ENCODE assay signal across 7 mouse cellular contexts in genomic region chr8:57516685-57517084, GRCm38 (mm10). TPM values are rescaled to one million over a fixed set of nuclear protein-coding genes. Genes with fewer than 3 reads are reported as not detected.
DNase-seq lines count a peak whose midpoint lies in the region; ATAC-seq and TF ChIP-seq lines count a peak whose summit lies in the region.
"Not testable (repeated sequence)": the region's sequence is repeated elsewhere in the genome, so short reads cannot be mapped to it uniquely, and the experiment has no call there.

No protein-coding gene starts in this region.

- 94% methylated on average over 4 of the region's 5 CpGs for WGBS in intestine, embryonic 14.5 days
- WGBS in liver, postnatal 0 days (ENCODE audit: insufficient replicate concordance): 93% methylated on average over 4 of the region's 5 CpGs
- 88% methylated on average over 5 of the region's 5 CpGs for WGBS in lung, embryonic 14.5 days

- TF ChIP-seq CTCF in CH12.LX (conservative IDR thresholded peaks at IDR 0.05 in 1 of 2, IDR thresholded peaks at IDR 0.05 in 1 of 2; ENCODE audit: low read depth in 2 of 2, low read length in 2 of 2); MEL (IDR thresholded peaks at IDR 0.05 in 2 of 3, conservative IDR thresholded peaks at IDR 0.05 in 1 of 3; ENCODE audit: control insufficient read depth in 1 of 3, insufficient read depth in 1 of 3, low read depth in 2 of 3, low read length in 3 of 3, poor library complexity in 1 of 3, severe bottlenecking in 1 of 3); liver, postnatal 0 days (IDR thresholded peaks at IDR 0.05; ENCODE audit: low read depth); lung, embryonic 14.5 days (IDR thresholded peaks at IDR 0.05; ENCODE audit: low read depth): not testable (repeated sequence)

- H3K27me3 ChIP-seq in CH12.LX (replicated peaks); MEL (ENCODE audit: control insufficient read depth in 1 of 2, insufficient read depth in 2 of 2, low read length in 2 of 2); intestine, embryonic 14.5 days (replicated peaks; ENCODE audit: control insufficient read depth, insufficient read depth, low read length); liver, postnatal 0 days (ENCODE audit: insufficient read depth, low read length); lung, embryonic 14.5 days (ENCODE audit: insufficient read depth, low read length); myocyte (ENCODE audit: control insufficient read depth, insufficient read depth, insufficient read length): not testable (repeated sequence)

- not testable (repeated sequence) for H3K27ac ChIP-seq in CH12.LX (ENCODE audit: insufficient read depth, low read depth); ES-E14 (ENCODE audit: insufficient read depth, low read depth, low read length, poor library complexity, severe bottlenecking); MEL (ENCODE audit: control insufficient read depth, low read depth, low read length); intestine, embryonic 14.5 days (ENCODE audit: low read depth); liver, postnatal 0 days (ENCODE audit: low read depth); lung, embryonic 14.5 days (ENCODE audit: low read depth)

- not testable (repeated sequence) for H3K4me2 ChIP-seq in CH12.LX (ENCODE audit: insufficient read depth, low read depth, poor library complexity, severe bottlenecking); intestine, embryonic 14.5 days (ENCODE audit: low read length); lung, embryonic 14.5 days; myocyte (ENCODE audit: low read depth)
- peak overlapping the region; percentile 7; the same call in 1 of the 2 replicates for H3K4me2 ChIP-seq in liver, postnatal 0 days (ENCODE audit: low read depth, low read length)

- H3K9ac ChIP-seq in CH12.LX (ENCODE audit: insufficient read depth, low read depth); ES-E14 (ENCODE audit: insufficient read depth, low read depth, low read length, poor library complexity, severe bottlenecking); MEL (ENCODE audit: control insufficient read depth, low read depth, low read length, poor library complexity, severe bottlenecking); intestine, embryonic 14.5 days (ENCODE audit: low read length); liver, postnatal 0 days (replicated peaks); lung, embryonic 14.5 days: not testable (repeated sequence)

- TF ChIP-seq RAD21 in CH12.LX (IDR thresholded peaks at IDR 0.05; ENCODE audit: low read depth, low read length); MEL (IDR thresholded peaks at IDR 0.05; ENCODE audit: low read depth, low read length): not testable (repeated sequence)

- not testable (repeated sequence) for H3ac ChIP-seq in myocyte (ENCODE audit: control insufficient read depth, insufficient read length)

- DNase-seq in CH12.LX (ENCODE audit: extremely low read depth); ES-E14 (ENCODE audit: low read depth, low spot score); MEL (ENCODE audit: low read depth, low spot score); liver, postnatal 0 days: not testable (repeated sequence)
- peak; percentile 45 for DNase-seq in intestine, embryonic 14.5 days (ENCODE audit: low spot score)
- DNase-seq in lung, embryonic 14.5 days: peak; percentile 17

- H3K4me1 ChIP-seq in CH12.LX (ENCODE audit: control insufficient read depth in 1 of 2, insufficient read depth in 2 of 2); ES-E14 (ENCODE audit: control insufficient read depth in 2 of 2, insufficient read depth in 2 of 2, low read length in 2 of 2, poor library complexity in 1 of 2); MEL (ENCODE audit: control insufficient read depth in 1 of 2, insufficient read depth in 2 of 2, low read length in 2 of 2); intestine, embryonic 14.5 days (replicated peaks; ENCODE audit: control insufficient read depth, insufficient read depth, low read length); liver, postnatal 0 days (ENCODE audit: insufficient read depth); lung, embryonic 14.5 days (ENCODE audit: insufficient read depth): not testable (repeated sequence)

- dilution Hi-C loops in CH12.LX (cut with MboI; ENCODE audit: extremely low pct_ligation_motif_present, extremely low pct_unique_long_range_greater_than_20kb, low sequenced_read_pairs): not testable (repeated sequence)

- H3K79me2 ChIP-seq in CH12.LX (replicated peaks; ENCODE audit: control insufficient read depth, extremely low read depth, insufficient read depth, poor library complexity, severe bottlenecking) (peaks cover 23% of the 10 kb centered on the region), MEL (ENCODE audit: control insufficient read depth, insufficient read depth, low read length, poor library complexity) (peaks cover 21% of the 10 kb centered on the region), myocyte (ENCODE audit: control insufficient read depth, insufficient read depth) (peaks cover 23% of the 10 kb centered on the region)

- H3K9me3 ChIP-seq in CH12.LX (replicated peaks; ENCODE audit: low read length); ES-E14 (ENCODE audit: control insufficient read depth, insufficient read depth, low read depth, low read length); MEL (replicated peaks; ENCODE audit: insufficient read depth, low read length); intestine, embryonic 14.5 days (ENCODE audit: control insufficient read depth, low read length); liver, postnatal 0 days (ENCODE audit: low read length); lung, embryonic 14.5 days (ENCODE audit: low read depth, low read length): not testable (repeated sequence)

- not testable (repeated sequence) for ATAC-seq in intestine, embryonic 14.5 days (replicated peaks; ENCODE audit: low FRiP score, low TSS enrichment, low read depth); liver, postnatal 0 days; lung, embryonic 14.5 days (ENCODE audit: insufficient read depth)

- not testable (repeated sequence) for TF ChIP-seq EP300 in CH12.LX (IDR thresholded peaks at IDR 0.05; ENCODE audit: low read length); MEL (IDR thresholded peaks at IDR 0.05; ENCODE audit: low read depth in 1 of 2, low read length in 2 of 2); liver, postnatal 0 days (IDR thresholded peaks at IDR 0.05; ENCODE audit: low read depth)

- H3K36me3 ChIP-seq in CH12.LX (replicated peaks in 1 of 2; ENCODE audit: control insufficient read depth in 1 of 2, insufficient read depth in 1 of 2, low read length in 1 of 2): peaks cover 32 to 60% of the 10 kb centered on the region in 2 experiments
- H3K36me3 ChIP-seq in ES-E14 (ENCODE audit: control insufficient read depth, insufficient read depth, low read length, poor library complexity, severe bottlenecking): peaks cover 14% of the 10 kb centered on the region
- peaks cover 22 to 23% of the 10 kb centered on the region in 2 experiments for H3K36me3 ChIP-seq in MEL (ENCODE audit: control insufficient read depth in 1 of 2, insufficient read depth in 2 of 2, low read length in 2 of 2)
- H3K36me3 ChIP-seq in intestine, embryonic 14.5 days (ENCODE audit: control insufficient read depth, insufficient read depth, low read length): peaks cover 42% of the 10 kb centered on the region
- peaks cover 49% of the 10 kb centered on the region for H3K36me3 ChIP-seq in liver, postnatal 0 days (replicated peaks; ENCODE audit: insufficient read depth, low read length)
- H3K36me3 ChIP-seq in lung, embryonic 14.5 days (ENCODE audit: insufficient read depth): peaks cover 48% of the 10 kb centered on the region
- peaks cover 24% of the 10 kb centered on the region for H3K36me3 ChIP-seq in myocyte (ENCODE audit: control insufficient read depth, insufficient read depth)

- H3K4me3 ChIP-seq in CH12.LX (replicated peaks in 1 of 3; ENCODE audit: low read depth in 2 of 3, low read length in 2 of 3, poor library complexity in 1 of 3); ES-E14 (ENCODE audit: insufficient read depth in 1 of 2, low read depth in 1 of 2, low read length in 2 of 2, poor library complexity in 1 of 2, severe bottlenecking in 1 of 2); MEL (ENCODE audit: control insufficient read depth in 1 of 2, insufficient read depth in 1 of 2, low read depth in 2 of 2, low read length in 2 of 2); intestine, embryonic 14.5 days (ENCODE audit: low read depth, low read length); liver, postnatal 0 days (ENCODE audit: low read depth, low read length); lung, embryonic 14.5 days (ENCODE audit: low read depth, low read length); myocyte: not testable (repeated sequence)

- in situ Hi-C loops in CH12.LX (cut with MboI; ENCODE audit: low pct_ligation_motif_present, low pct_unique_long_range_greater_than_20kb, low sequenced_read_pairs); ES-E14 (cut with MboI; ENCODE audit: low sequenced_read_pairs in 2 of 2, unreplicated experiment in 2 of 2): not testable (repeated sequence)

- not testable (repeated sequence) for TF ChIP-seq POLR2A in CH12.LX (IDR thresholded peaks at IDR 0.05; ENCODE audit: low read depth, low read length); MEL (IDR thresholded peaks at IDR 0.05; ENCODE audit: control insufficient read depth in 1 of 2, insufficient read depth in 1 of 2, low read depth in 1 of 2, low read length in 2 of 2, poor library complexity in 1 of 2); myocyte (IDR thresholded peaks at IDR 0.05; ENCODE audit: insufficient read length, low read depth)

RNA-seq across cellular contexts. Expression of gene Hmgb2, which starts 5.0 kb away (rescaled TPM):
- total RNA-seq in CH12.LX (2012; rRNA removed) (144 and 160 TPM in 2 replicates), CH12.LX (2014; rRNA removed) (236 and 241 TPM in 2 replicates), ES-E14 (2012; rRNA removed) (144 and 190 TPM in 2 replicates), MEL (2012; rRNA removed) (126 and 160 TPM in 2 replicates)
- polyA plus RNA-seq in CH12.LX (2012; ENCODE audit: insufficient read length, low read depth) (165 and 187 TPM in 2 replicates), MEL (2012; ENCODE audit: insufficient read depth in 1 of 2, insufficient read length in 2 of 2, low read depth in 1 of 2, low replicate concordance in 2 of 2, missing spikeins in 1 of 2) (100 to 1,000 TPM; 220 to 399 TPM), myocyte (2012; fragmentation: generic; extraction: Trizol) (24.9 TPM)
- polyA plus RNA-seq in intestine, embryonic 14.5 days (2014; fragmentation: Nextera tagmentation; extraction: Ambion mirVana): 340 and 378 TPM in 2 replicates
- polyA plus RNA-seq in liver, postnatal 0 days (2015; fragmentation: Nextera tagmentation; extraction: Ambion mirVana): 323 and 339 TPM in 2 replicates
- polyA plus RNA-seq in lung, embryonic 14.5 days (2014; fragmentation: Nextera tagmentation; extraction: Ambion mirVana): 500 and 503 TPM in 2 replicates

RNA-seq across cellular contexts. Expression of gene Sap30, which starts 29.0 kb away (rescaled TPM):
- total RNA-seq in CH12.LX (2012; rRNA removed) (37.1 and 38.1 TPM in 2 replicates), CH12.LX (2014; rRNA removed) (82.6 and 93.5 TPM in 2 replicates), ES-E14 (2012; rRNA removed) (61.5 and 76.8 TPM in 2 replicates), MEL (2012; rRNA removed) (34.2 and 45.6 TPM in 2 replicates)
- polyA plus RNA-seq in CH12.LX (2012; ENCODE audit: insufficient read length, low read depth) (33.9 and 39.6 TPM in 2 replicates), MEL (2012; ENCODE audit: insufficient read depth in 1 of 2, insufficient read length in 2 of 2, low read depth in 1 of 2, low replicate concordance in 2 of 2, missing spikeins in 1 of 2) (10 to 100 TPM in 1 of 2 experiments, not detected in 1; 64.0 TPM), myocyte (2012; fragmentation: generic; extraction: Trizol) (32.5 TPM)
- 36.6 and 39.7 TPM in 2 replicates for polyA plus RNA-seq in intestine, embryonic 14.5 days (2014; fragmentation: Nextera tagmentation; extraction: Ambion mirVana)
- polyA plus RNA-seq in liver, postnatal 0 days (2015; fragmentation: Nextera tagmentation; extraction: Ambion mirVana): 9.7 and 11.8 TPM in 2 replicates
- polyA plus RNA-seq in lung, embryonic 14.5 days (2014; fragmentation: Nextera tagmentation; extraction: Ambion mirVana): 39.3 and 47.4 TPM in 2 replicates
